Mouse (Mus musculus) forebrain, postnatal 0 days (tissue): ENCODE measurements at regions not wholly inside any gene's neighbourhood (a gene's known extent, or its start where the extent isn't known, plus 50 kb on each side); places are given as distances from the start of the nearest gene placed in this dataset.
"Not testable (repeated sequence)": the region's sequence is repeated elsewhere in the genome, so short reads cannot be mapped to it uniquely, and the experiment has no call there.

Source experiments
- ATAC-seq: fragments of 200-750 bp; cut with Nextera tagmentation; 2 replicates; pipeline ENCODE4 v1.8.0; 2017; ENCODE audit warnings: mild to moderate bottlenecking, moderate library complexity
- DNase-seq: peaks from one replicate; pipeline ENCODE4 v3.0.0-alpha.2; 2015
- H3K27ac ChIP-seq: fragments of 300-500 bp; sonication (generic); 2 replicates; pipeline ENCODE4 v1.5.1; 2014; ENCODE audit warnings: low read depth, mild to moderate bottlenecking, antibody characterized with exemption, low read length, moderate library complexity, mixed read lengths
- H3K27me3 ChIP-seq: fragments of 300-500 bp; sonication (generic); 2 replicates; pipeline ENCODE4 v1.6.1; 2014; ENCODE audit warnings: mild to moderate bottlenecking, low read length, mixed read lengths; ENCODE audit not compliant: insufficient read depth
- H3K36me3 ChIP-seq: fragments of 300-500 bp; sonication (generic); 2 replicates; pipeline ENCODE4 v1.6.1; 2014; ENCODE audit warnings: mild to moderate bottlenecking, moderate library complexity; ENCODE audit not compliant: insufficient read depth
- H3K4me1 ChIP-seq: fragments of 300-500 bp; sonication (generic); 2 replicates; pipeline ENCODE4 v1.6.1; 2014; ENCODE audit warnings: antibody characterized with exemption; ENCODE audit not compliant: insufficient read depth
- H3K4me2 ChIP-seq: fragments of 300-500 bp; sonication (generic); 2 replicates; pipeline ENCODE4 v1.6.1; 2014; ENCODE audit warnings: low read depth, mild to moderate bottlenecking, moderate library complexity
- H3K4me3 ChIP-seq: fragments of 300-500 bp; sonication (generic); 2 replicates; pipeline ENCODE4 v1.5.1; 2014; ENCODE audit warnings: low read depth, low read length, mixed read lengths
- H3K9ac ChIP-seq: fragments of 300-500 bp; sonication (generic); 2 replicates; pipeline ENCODE4 v1.6.1; 2014; ENCODE audit warnings: mild to moderate bottlenecking
- H3K9me3 ChIP-seq: fragments of 300-500 bp; sonication (generic); 2 replicates; pipeline ENCODE4 v1.6.1; 2016; ENCODE audit warnings: low read length
- CTCF ChIP-seq: sonication (generic); IDR thresholded peaks from 2 replicates; pipeline ENCODE4 v1.5.1; 2016; ENCODE audit warnings: antibody characterized with exemption, control low read depth, low read depth
- WGBS: fragments of 180-500 bp; shearing (Covaris S2); extraction: QIAGEN DNeasy Blood & Tissue Kit; methylation state at CpG from one replicate; pipeline ENCODE4 v1.1.7; 2014; 5-methylcytosine and 5-hydroxymethylcytosine counted together

GRCm38 (mm10) chr10:99595659-99596058 is 163.8 kb downstream of the Csl start:
- no peak for TF ChIP-seq CTCF
- H3K9ac ChIP-seq, result no peak overlapping the region
- 86% methylated on average over 14 of the region's 14 CpGs for WGBS
- H3K9me3 ChIP-seq, result no peaks in the 10 kb centered on the region
- 0 out of 2 replicates have a peak, but pooled peaks cover 5% of the 10 kb centered on the region for H3K4me1 ChIP-seq
- ATAC-seq, result no peak
- no peak overlapping the region for H3K4me2 ChIP-seq
- H3K4me3 ChIP-seq, result no peak overlapping the region
- no peaks in the 10 kb centered on the region for H3K27me3 ChIP-seq
- H3K27ac ChIP-seq, result no peak overlapping the region
- H3K36me3 ChIP-seq, result no peaks in the 10 kb centered on the region
- no peak for DNase-seq

DNA sequence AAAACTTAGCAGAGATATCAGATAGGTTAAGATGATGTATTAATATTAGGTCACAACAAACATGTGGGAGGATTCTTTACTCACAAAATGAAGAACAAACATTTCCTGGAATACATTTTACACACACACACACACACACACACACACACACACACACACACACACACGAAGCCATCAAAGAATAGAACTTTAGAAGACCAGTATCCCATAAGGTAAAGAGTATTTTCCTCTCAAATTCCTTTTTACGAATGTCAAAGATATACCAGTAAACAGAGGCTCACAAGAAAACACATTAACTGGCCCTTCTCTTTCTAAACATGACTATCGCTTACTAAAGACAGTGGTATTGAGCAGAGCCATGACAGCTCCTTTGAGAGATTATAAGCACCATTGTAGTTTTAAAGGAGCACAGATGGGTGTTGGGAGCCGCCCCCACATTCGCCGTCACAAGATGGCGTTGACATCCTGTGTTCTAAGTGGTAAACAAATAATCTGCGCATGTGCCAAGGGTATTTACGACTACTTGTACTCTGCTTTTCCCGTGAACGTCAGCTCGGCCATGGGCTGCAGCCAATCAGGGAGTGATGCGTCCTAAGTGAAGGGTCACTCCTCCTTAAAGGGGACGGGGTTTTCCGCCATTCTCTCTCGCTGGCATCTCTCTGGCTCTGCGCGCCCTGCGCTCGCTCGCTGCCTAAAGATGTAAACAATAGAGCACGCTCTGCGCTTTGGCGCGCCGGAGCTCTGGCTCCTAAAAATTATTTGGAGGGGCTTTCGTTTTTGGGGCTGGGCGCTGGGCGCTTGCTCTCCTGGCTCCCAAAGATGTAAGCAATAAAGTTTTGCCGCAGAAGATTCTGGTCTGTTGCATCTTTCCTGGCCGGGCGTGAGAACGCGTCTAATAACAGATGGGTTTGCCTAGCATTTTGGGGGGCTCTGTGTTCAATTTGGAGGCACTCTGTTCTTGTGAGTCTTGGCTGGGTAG is 160.0 kb downstream of the Csl start:
- not testable (repeated sequence) for H3K4me1 ChIP-seq, H3K9me3 ChIP-seq, H3K36me3 ChIP-seq, H3K27me3 ChIP-seq
- peak overlapping the region; percentile 26 for H3K4me3 ChIP-seq
- peak overlapping the region; percentile 67 for H3K27ac ChIP-seq
- DNase-seq, result peak; percentile 68
- WGBS, result 39% methylated on average over 23 of the region's 34 CpGs
- peak overlapping the region; percentile 47 for H3K9ac ChIP-seq
- H3K4me2 ChIP-seq, result peak overlapping the region; percentile 37
- ATAC-seq, result peak; percentile 86

- H3K27ac ChIP-seq, result no peak overlapping the region
- ATAC-seq (no peak), DNase-seq (no peak)
- no peak for TF ChIP-seq CTCF
- H3K9me3 ChIP-seq, result no peaks in the 10 kb centered on the region
- no peak overlapping the region for H3K4me3 ChIP-seq
- 55% methylated on average over 5 of the region's 5 CpGs for WGBS
- no peaks in the 10 kb centered on the region for H3K36me3 ChIP-seq
- H3K4me1 ChIP-seq, result 0 out of 2 replicates have a peak, but pooled peaks cover 5% of the 10 kb centered on the region
- H3K9ac ChIP-seq, result no peak overlapping the region
- no peak overlapping the region for H3K4me2 ChIP-seq
- no peaks in the 10 kb centered on the region for H3K27me3 ChIP-seq
Measured at GRCm38 (mm10) chr10:99602331-99602730, 157.1 kb downstream of the Csl start.

- 93% methylated on average over 1 of the region's 1 CpGs for WGBS
- H3K36me3 ChIP-seq, result no peaks in the 10 kb centered on the region
- no peak overlapping the region for H3K27ac ChIP-seq
- H3K4me1 ChIP-seq, result 0 out of 2 replicates have a peak, but pooled peaks cover 5% of the 10 kb centered on the region
- no peaks in the 10 kb centered on the region for H3K27me3 ChIP-seq
- H3K4me3 ChIP-seq, result no peak overlapping the region
- DNase-seq (no peak), ATAC-seq (no peak)
- no peaks in the 10 kb centered on the region for H3K9me3 ChIP-seq
- H3K4me2 ChIP-seq, result no peak overlapping the region
- TF ChIP-seq CTCF, result no peak
- no peak overlapping the region for H3K9ac ChIP-seq
Measured at GRCm38 (mm10) chr10:99604172-99604571, 155.3 kb downstream of the Csl start.

- no peaks in the 10 kb centered on the region for H3K27me3 ChIP-seq
- no peaks in the 10 kb centered on the region for H3K4me1 ChIP-seq
- H3K27ac ChIP-seq, result no peak overlapping the region
- H3K36me3 ChIP-seq, result no peaks in the 10 kb centered on the region
- no peak for DNase-seq
- no peak for ATAC-seq
- 87% methylated on average over 10 of the region's 10 CpGs for WGBS
- 0 out of 2 replicates have a peak, but pooled peaks cover 2% of the 10 kb centered on the region for H3K9me3 ChIP-seq
- H3K4me3 ChIP-seq, result no peak overlapping the region
- TF ChIP-seq CTCF, result no peak
- H3K9ac ChIP-seq, result no peak overlapping the region
- H3K4me2 ChIP-seq, result no peak overlapping the region
Measured at GRCm38 (mm10) chr10:99608477-99608876, 151.0 kb downstream of the Csl start.

GRCm38 (mm10) chr10:99609420-99609819 is 150.0 kb downstream of the Csl start:
- ATAC-seq (no peak), DNase-seq (no peak)
- WGBS, result 94% methylated on average over 3 of the region's 3 CpGs
- Histone ChIP-seq H3K27ac (no peak overlapping the region), H3K4me1 (no peaks in the 10 kb centered on the region), H3K27me3 (no peaks in the 10 kb centered on the region), H3K9ac (no peak overlapping the region), H3K4me3 (no peak overlapping the region), H3K9me3 (0 out of 2 replicates have a peak, but pooled peaks cover 2% of the 10 kb centered on the region), H3K4me2 (no peak overlapping the region), H3K36me3 (no peaks in the 10 kb centered on the region)
- no peak for TF ChIP-seq CTCF

GRCm38 (mm10) chr10:99610890-99611289 is 148.6 kb downstream of the Csl start:
- no peak overlapping the region for H3K4me2 ChIP-seq
- no peak for TF ChIP-seq CTCF
- H3K4me1 ChIP-seq, result no peaks in the 10 kb centered on the region
- H3K36me3 ChIP-seq, result no peaks in the 10 kb centered on the region
- WGBS, result 90% methylated on average over 4 of the region's 4 CpGs
- H3K9ac ChIP-seq, result no peak overlapping the region
- no peak overlapping the region for H3K27ac ChIP-seq
- H3K27me3 ChIP-seq, result no peaks in the 10 kb centered on the region
- ATAC-seq (no peak), DNase-seq (no peak)
- no peak overlapping the region for H3K4me3 ChIP-seq
- 0 out of 2 replicates have a peak, but pooled peaks cover 2% of the 10 kb centered on the region for H3K9me3 ChIP-seq
